Mouse (Mus musculus): ENCODE measurements around the gene Hk1.

- TF ChIP-seq MYOD1 (IDR thresholded peaks at IDR 0.05; ENCODE audit: control insufficient read depth in 1 of 3, insufficient read length in 2 of 3, low read depth in 2 of 3) = no peak
- no peak for TF ChIP-seq POLR2AphosphoS2 (IDR thresholded peaks at IDR 0.05; ENCODE audit: insufficient read length, low read depth)
- no peak for TF ChIP-seq POLR2A (IDR thresholded peaks at IDR 0.05; ENCODE audit: insufficient read length, low read depth)
- no peak for TF ChIP-seq E2F4 (IDR thresholded peaks at IDR 0.05; ENCODE audit: insufficient read depth)
- TF ChIP-seq USF1 (IDR thresholded peaks at IDR 0.05; ENCODE audit: low read depth) = no peak
Measured at GRCm38 (mm10) chr10:62327572-62328317, 52.0 kb downstream of the Hk1 start.

Measured in myocyte (in vitro differentiated cells).